Mouse (Mus musculus): ENCODE results near the gene Tenm4. TPM values are rescaled to one million over a fixed set of nuclear protein-coding genes. Genes with fewer than 3 reads are reported as not detected.

The Tenm4 gene
- total and polyA plus RNA-seq, 2 experiments = 0.09 to 0.11 TPM

- H3K79me2 ChIP-seq (ENCODE audit: control insufficient read depth, insufficient read depth, low read length) = no peaks in the 10 kb centered on the region
These were observed 311.9 kb downstream of the Tenm4 start for GRCm38 (mm10) chr7:96482953-96483352.

GRCm38 (mm10) chr7:96484006-96484581 lies 313.0 kb downstream of the Tenm4 start:
- Histone ChIP-seq H3K27me3 (ENCODE audit: control insufficient read depth, insufficient read depth, low read length) (no peaks in the 10 kb centered on the region; the same call in 1 of the 2 replicates), H3K36me3 (ENCODE audit: control insufficient read depth, insufficient read depth, low read length) (no peaks in the 10 kb centered on the region), H3K79me2 (ENCODE audit: control insufficient read depth, insufficient read depth, low read length) (no peaks in the 10 kb centered on the region), H3K27ac (replicated peaks; ENCODE audit: insufficient read depth, low read depth, low read length) (no peak overlapping the region), H3K9ac (ENCODE audit: low read depth, low read length) (no peak overlapping the region), H3K4me1 (ENCODE audit: control insufficient read depth, insufficient read depth, low read length) (no peaks in the 10 kb centered on the region), H3K4me3 (ENCODE audit: insufficient read depth, low read depth, low read length) (no peak overlapping the region)
- WGBS = 82% methylated on average over 1 of the region's 1 CpGs
- DNase-seq (ENCODE audit: extremely low read depth, low read depth, low spot score) = no peak
- TF ChIP-seq CTCF (IDR thresholded peaks at IDR 0.05; ENCODE audit: low read depth, low read length) (no peak), POLR2A (IDR thresholded peaks at IDR 0.05; ENCODE audit: extremely low read depth, insufficient read depth, low read length) (no peak)

More at GRCm38 (mm10) chr7:96482953-96483352, 311.9 kb downstream of the Tenm4 start:
- Histone ChIP-seq H3K27ac (replicated peaks; ENCODE audit: insufficient read depth, low read depth, low read length) (no peak overlapping the region), H3K9ac (ENCODE audit: low read depth, low read length) (no peak overlapping the region), H3K36me3 (ENCODE audit: control insufficient read depth, insufficient read depth, low read length) (no peaks in the 10 kb centered on the region), H3K4me1 (ENCODE audit: control insufficient read depth, insufficient read depth, low read length) (no peaks in the 10 kb centered on the region), H3K27me3 (ENCODE audit: control insufficient read depth, insufficient read depth, low read length) (no peaks in the 10 kb centered on the region; the same call in 1 of the 2 replicates), H3K4me3 (ENCODE audit: insufficient read depth, low read depth, low read length) (no peak overlapping the region)
- peak; percentile 9 for DNase-seq (ENCODE audit: extremely low read depth, low read depth, low spot score)
- TF ChIP-seq CTCF (IDR thresholded peaks at IDR 0.05; ENCODE audit: low read depth, low read length) (no peak), POLR2A (IDR thresholded peaks at IDR 0.05; ENCODE audit: extremely low read depth, insufficient read depth, low read length) (no peak)
- 58% methylated on average over 8 of the region's 8 CpGs for WGBS

DNA sequence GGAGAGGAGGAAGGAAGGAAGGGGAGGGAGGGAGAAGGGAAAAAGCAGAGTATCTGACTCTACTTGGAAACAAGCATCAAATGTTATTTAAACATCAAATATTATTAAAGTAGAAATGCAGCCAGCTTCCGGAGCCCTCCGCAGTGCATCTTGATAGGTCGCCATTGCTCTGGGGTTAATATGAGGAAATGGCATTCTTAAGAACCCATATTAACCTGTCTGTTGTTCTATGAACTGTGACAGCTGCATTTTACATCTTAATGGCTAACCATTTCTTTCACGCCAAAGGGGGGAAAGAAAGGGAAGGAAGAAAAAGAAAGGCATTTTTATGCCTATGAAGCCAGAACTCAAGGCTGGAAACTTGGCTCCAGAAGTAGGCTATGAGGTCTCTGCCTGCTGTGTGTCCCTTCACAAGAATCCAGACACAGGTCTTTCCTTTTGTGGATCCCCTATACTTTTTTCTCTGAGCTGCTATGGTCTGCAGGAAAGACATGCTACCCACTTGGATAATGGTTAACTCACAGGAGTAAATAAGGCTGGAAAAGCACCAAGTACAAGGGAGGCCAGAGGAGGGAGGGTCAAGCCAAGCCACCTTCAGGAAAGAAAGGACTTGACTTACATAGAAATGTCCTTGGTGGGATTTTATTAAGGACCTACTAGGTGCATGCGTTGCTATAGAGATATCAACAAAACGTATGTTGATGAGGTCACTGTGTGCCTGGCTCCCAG lies 318.5 kb downstream of the Tenm4 start:
- Histone ChIP-seq H3K9ac (ENCODE audit: low read depth, low read length) (no peak overlapping the region), H3K79me2 (ENCODE audit: control insufficient read depth, insufficient read depth, low read length) (no peaks in the 10 kb centered on the region), H3K4me3 (ENCODE audit: insufficient read depth, low read depth, low read length) (no peak overlapping the region), H3K36me3 (ENCODE audit: control insufficient read depth, insufficient read depth, low read length) (no peaks in the 10 kb centered on the region), H3K27ac (replicated peaks; ENCODE audit: insufficient read depth, low read depth, low read length) (no peak overlapping the region), H3K4me1 (ENCODE audit: control insufficient read depth, insufficient read depth, low read length) (no peaks in the 10 kb centered on the region), H3K27me3 (ENCODE audit: control insufficient read depth, insufficient read depth, low read length) (no peaks in the 10 kb centered on the region)
- no peak for TF ChIP-seq POLR2A (IDR thresholded peaks at IDR 0.05; ENCODE audit: extremely low read depth, insufficient read depth, low read length)
- no peak for TF ChIP-seq CTCF (IDR thresholded peaks at IDR 0.05; ENCODE audit: low read depth, low read length)
- no peak for DNase-seq (ENCODE audit: extremely low read depth, low read depth, low spot score)
- WGBS = 77% methylated on average over 6 of the region's 6 CpGs

GRCm38 (mm10) chr7:96491896-96492295 lies 320.9 kb downstream of the Tenm4 start:
- TF ChIP-seq POLR2A (IDR thresholded peaks at IDR 0.05; ENCODE audit: extremely low read depth, insufficient read depth, low read length) (no peak), CTCF (IDR thresholded peaks at IDR 0.05; ENCODE audit: low read depth, low read length) (no peak)
- Histone ChIP-seq H3K27ac (replicated peaks; ENCODE audit: insufficient read depth, low read depth, low read length) (no peak overlapping the region), H3K4me3 (ENCODE audit: insufficient read depth, low read depth, low read length) (no peak overlapping the region), H3K36me3 (ENCODE audit: control insufficient read depth, insufficient read depth, low read length) (no peaks in the 10 kb centered on the region), H3K9ac (ENCODE audit: low read depth, low read length) (no peak overlapping the region), H3K27me3 (ENCODE audit: control insufficient read depth, insufficient read depth, low read length) (no peaks in the 10 kb centered on the region), H3K4me1 (ENCODE audit: control insufficient read depth, insufficient read depth, low read length) (no peaks in the 10 kb centered on the region), H3K79me2 (ENCODE audit: control insufficient read depth, insufficient read depth, low read length) (no peaks in the 10 kb centered on the region)
- DNase-seq (ENCODE audit: extremely low read depth, low read depth, low spot score) = no peak
- 73% methylated on average over 2 of the region's 2 CpGs for WGBS

- no peaks in the 10 kb centered on the region for H3K79me2 ChIP-seq (ENCODE audit: control insufficient read depth, insufficient read depth, low read length)
- 81% methylated on average over 7 of the region's 7 CpGs for WGBS
- H3K4me3 ChIP-seq (ENCODE audit: insufficient read depth, low read depth, low read length) = no peak overlapping the region
- H3K4me1 ChIP-seq (ENCODE audit: control insufficient read depth, insufficient read depth, low read length) = no peaks in the 10 kb centered on the region
- H3K9ac ChIP-seq (ENCODE audit: low read depth, low read length) = no peak overlapping the region
- no peak overlapping the region for H3K27ac ChIP-seq (replicated peaks; ENCODE audit: insufficient read depth, low read depth, low read length)
- no peak for TF ChIP-seq CTCF (IDR thresholded peaks at IDR 0.05; ENCODE audit: low read depth, low read length)
- TF ChIP-seq POLR2A (IDR thresholded peaks at IDR 0.05; ENCODE audit: extremely low read depth, insufficient read depth, low read length) = no peak
- no peak for DNase-seq (ENCODE audit: extremely low read depth, low read depth, low spot score)
- no peaks in the 10 kb centered on the region for H3K27me3 ChIP-seq (ENCODE audit: control insufficient read depth, insufficient read depth, low read length)
- H3K36me3 ChIP-seq (ENCODE audit: control insufficient read depth, insufficient read depth, low read length) = no peaks in the 10 kb centered on the region
These were observed 321.6 kb downstream of the Tenm4 start for GRCm38 (mm10) chr7:96492696-96493095.

DNA sequence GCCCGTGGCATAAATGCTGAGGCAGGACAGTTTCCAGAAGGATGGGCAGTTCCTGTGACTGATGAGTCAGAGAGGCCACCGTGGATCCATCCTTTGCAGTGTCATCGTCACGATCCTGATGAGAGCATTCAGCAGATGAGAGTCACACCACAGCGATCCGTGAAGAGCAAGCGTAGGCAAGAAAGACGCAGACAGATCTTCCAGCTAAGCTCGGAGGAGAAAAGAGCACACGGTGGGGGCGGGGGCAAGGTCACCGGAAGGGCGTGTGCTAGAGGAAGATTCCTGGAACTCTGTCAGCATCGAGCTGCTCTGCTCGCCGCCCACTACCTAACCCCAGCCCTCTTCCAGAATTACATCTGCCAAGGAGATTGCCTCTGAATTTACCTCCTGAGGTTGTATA lies 323.0 kb downstream of the Tenm4 start:
- no peak overlapping the region for H3K4me3 ChIP-seq (ENCODE audit: insufficient read depth, low read depth, low read length)
- H3K79me2 ChIP-seq (ENCODE audit: control insufficient read depth, insufficient read depth, low read length) = no peaks in the 10 kb centered on the region
- H3K36me3 ChIP-seq (ENCODE audit: control insufficient read depth, insufficient read depth, low read length) = no peaks in the 10 kb centered on the region
- no peaks in the 10 kb centered on the region for H3K4me1 ChIP-seq (ENCODE audit: control insufficient read depth, insufficient read depth, low read length)
- no peak overlapping the region for H3K27ac ChIP-seq (replicated peaks; ENCODE audit: insufficient read depth, low read depth, low read length)
- TF ChIP-seq CTCF (IDR thresholded peaks at IDR 0.05; ENCODE audit: low read depth, low read length) (no peak), POLR2A (IDR thresholded peaks at IDR 0.05; ENCODE audit: extremely low read depth, insufficient read depth, low read length) (no peak)
- no peak overlapping the region for H3K9ac ChIP-seq (ENCODE audit: low read depth, low read length)
- WGBS = 69% methylated on average over 16 of the region's 16 CpGs
- DNase-seq (ENCODE audit: extremely low read depth, low read depth, low spot score) = no peak
- no peaks in the 10 kb centered on the region for H3K27me3 ChIP-seq (ENCODE audit: control insufficient read depth, insufficient read depth, low read length)

Measured in liver, adult 2 months (tissue).